Mouse (Mus musculus) cerebellum, adult 2 months (tissue): Measurements from ENCODE around the gene Abi3. TPM values are rescaled to one million over a fixed set of nuclear protein-coding genes. Genes with fewer than 3 reads are reported as not detected.
A peak's percentile ranks its signal among the peaks of the same experiment; 100 is the strongest.

Experiments
- DNase-seq, 2 experiments: peaks; one replicate each; pipeline ENCODE4 v3.0.0; 2021
- H3K27ac ChIP-seq: fragments of 200-500 bp; 2 replicates; pipeline ENCODE4 v1.5.1; 2012; ENCODE audit warnings: low read length, control low read depth, inconsistent platforms; ENCODE audit not compliant: insufficient read depth
- H3K27me3 ChIP-seq: fragments of 200-500 bp; 2 replicates; pipeline ENCODE4 v1.6.1; 2012; ENCODE audit warnings: inconsistent platforms, mild to moderate bottlenecking, low read length, moderate library complexity; ENCODE audit not compliant: control insufficient read depth, insufficient read depth
- H3K4me1 ChIP-seq: fragments of 200-500 bp; 2 replicates; pipeline ENCODE4 v1.6.1; 2011; ENCODE audit warnings: low read length; ENCODE audit not compliant: control insufficient read depth, insufficient read depth
- H3K4me3 ChIP-seq: fragments of 200-500 bp; replicated peaks from 2 replicates; pipeline ENCODE3; 2011; ENCODE audit warnings: mild to moderate bottlenecking, low read depth, low read length, control low read depth; ENCODE audit not compliant: insufficient read depth
- CTCF ChIP-seq: fragments of 200-500 bp; IDR thresholded peaks from 2 replicates; pipeline ENCODE4 v1.5.1; 2011; ENCODE audit warnings: low read depth, mild to moderate bottlenecking, control low read depth, low read length, moderate library complexity, borderline replicate concordance; ENCODE audit not compliant: insufficient read depth
- POLR2A ChIP-seq: fragments of 200-500 bp; IDR thresholded peaks from 2 replicates; pipeline ENCODE4 v1.6.1; 2011; ENCODE audit warnings: low read length, control low read depth, borderline replicate concordance; ENCODE audit not compliant: insufficient read depth
- WGBS: fragments of 180-500 bp; shearing (Covaris S2); methylation state at CpG from one replicate; pipeline ENCODE4 v1.1.7; 2018; 5-methylcytosine and 5-hydroxymethylcytosine counted together
- polyA plus RNA-seq: library from polyadenylated mRNA; depleted of rRNA; stranded (reverse); fragments of >200 nt; gene quantifications from 2 replicates; pipeline ENCODE4 v1.2.3, GENCODE M21; 2012

Gene Abi3
- polyA plus RNA-seq, 1 experiment, result 3.2 TPM

- DNase-seq, result no peak
- no peak overlapping the region for H3K27ac ChIP-seq
- 65% methylated on average over 6 of the region's 6 CpGs for WGBS
- no peak overlapping the region for H3K4me3 ChIP-seq
- H3K27me3 ChIP-seq, result no peaks in the 10 kb centered on the region
- H3K4me1 ChIP-seq, result no peaks in the 10 kb centered on the region
- TF ChIP-seq POLR2A (no peak), CTCF (no peak)
These were observed 1.2 kb upstream of the Abi3 start for GRCm38 (mm10) chr11:95843421-95843950.

- DNase-seq, result no peak
- TF ChIP-seq CTCF, result no peak
- TF ChIP-seq POLR2A, result no peak
- 77% methylated on average over 5 of the region's 5 CpGs for WGBS
- no peaks in the 10 kb centered on the region for H3K4me1 ChIP-seq
- H3K27me3 ChIP-seq, result no peaks in the 10 kb centered on the region
- H3K27ac ChIP-seq, result no peak overlapping the region
- H3K4me3 ChIP-seq, result no peak overlapping the region
These were observed 677 bp upstream of the Abi3 start for GRCm38 (mm10) chr11:95842953-95843352.

DNA sequence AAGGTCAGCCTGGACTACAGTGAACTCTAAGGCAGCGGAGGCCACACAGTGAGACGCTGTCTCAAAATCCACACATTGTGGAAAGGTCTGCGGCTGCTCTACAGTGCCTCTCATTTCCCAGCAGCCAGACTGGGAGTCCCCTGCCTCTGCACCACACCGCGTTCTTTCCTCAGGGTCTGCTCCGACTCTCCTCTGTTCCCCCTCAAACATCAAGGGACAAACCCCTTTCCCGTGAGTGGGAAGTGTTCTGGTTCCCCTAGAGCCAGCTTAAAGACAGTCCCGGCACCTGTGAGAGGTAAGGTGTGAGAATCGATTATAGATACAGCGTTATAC, 812 bp downstream of the Abi3 start:
- DNase-seq, result no peak
- no peak overlapping the region for H3K4me3 ChIP-seq
- 71% methylated on average over 10 of the region's 10 CpGs for WGBS
- no peak overlapping the region for H3K27ac ChIP-seq
- TF ChIP-seq POLR2A (no peak), CTCF (no peak)
- peaks cover 11% of the 10 kb centered on the region for H3K4me1 ChIP-seq
- H3K27me3 ChIP-seq, result no peaks in the 10 kb centered on the region

- no peak for TF ChIP-seq POLR2A
- TF ChIP-seq CTCF, result no peak
- Histone ChIP-seq H3K4me3 (no peak overlapping the region), H3K27me3 (no peaks in the 10 kb centered on the region), H3K27ac (no peak overlapping the region), H3K4me1 (peaks cover 16% of the 10 kb centered on the region)
- no peak for DNase-seq
- 80% methylated on average over 5 of the region's 5 CpGs for WGBS
These were observed 1.4 kb downstream of the Abi3 start for GRCm38 (mm10) chr11:95840694-95841497.

DNA sequence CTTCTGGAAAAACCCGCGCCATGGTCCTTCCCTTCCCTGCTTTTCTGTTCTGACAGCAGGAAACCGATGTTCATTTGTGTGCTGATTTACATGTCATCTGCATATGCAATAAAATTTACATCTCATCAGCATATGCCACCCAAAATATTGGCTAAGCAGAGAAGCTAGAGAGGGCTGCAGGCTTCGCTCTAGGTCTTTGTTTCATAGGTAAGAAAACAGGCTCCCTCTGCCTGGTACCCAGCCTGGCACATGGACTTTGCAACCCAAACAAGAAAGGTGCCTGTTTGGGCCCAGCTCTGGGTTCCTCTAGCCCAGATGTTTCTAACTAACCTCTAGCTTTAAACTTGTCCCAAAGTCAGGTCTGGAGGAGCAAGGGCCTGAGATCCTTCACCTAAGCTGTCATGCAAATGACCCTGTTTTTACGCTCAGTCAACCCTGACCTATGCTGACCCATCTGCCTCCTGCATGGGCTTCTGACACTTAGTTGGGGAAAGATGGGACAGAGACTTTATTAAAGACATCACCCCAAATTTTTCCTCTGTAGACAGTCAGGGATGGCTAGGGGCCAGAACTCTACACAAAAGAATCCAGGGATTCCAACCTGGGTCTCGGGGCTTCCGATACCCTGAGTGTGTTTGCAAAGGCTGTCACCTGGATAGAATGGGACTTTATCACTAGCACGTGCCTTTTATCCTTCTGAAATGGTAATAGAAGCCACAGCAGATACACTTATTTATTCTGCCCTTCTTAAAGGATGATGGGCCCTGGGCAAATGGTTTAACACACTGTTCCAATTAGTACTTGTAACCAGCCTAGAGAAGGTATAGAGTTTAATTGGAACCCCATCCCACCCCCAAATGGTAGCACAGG, 3.0 kb downstream of the Abi3 start:
- Histone ChIP-seq H3K27me3 (no peaks in the 10 kb centered on the region), H3K27ac (no peak overlapping the region), H3K4me3 (no peak overlapping the region), H3K4me1 (peaks cover 23% of the 10 kb centered on the region)
- TF ChIP-seq POLR2A, result no peak
- no peak for TF ChIP-seq CTCF
- no peak for DNase-seq
- whole genome bisulfite sequencing, result 87% methylated on average over 8 of the region's 8 CpGs

DNA sequence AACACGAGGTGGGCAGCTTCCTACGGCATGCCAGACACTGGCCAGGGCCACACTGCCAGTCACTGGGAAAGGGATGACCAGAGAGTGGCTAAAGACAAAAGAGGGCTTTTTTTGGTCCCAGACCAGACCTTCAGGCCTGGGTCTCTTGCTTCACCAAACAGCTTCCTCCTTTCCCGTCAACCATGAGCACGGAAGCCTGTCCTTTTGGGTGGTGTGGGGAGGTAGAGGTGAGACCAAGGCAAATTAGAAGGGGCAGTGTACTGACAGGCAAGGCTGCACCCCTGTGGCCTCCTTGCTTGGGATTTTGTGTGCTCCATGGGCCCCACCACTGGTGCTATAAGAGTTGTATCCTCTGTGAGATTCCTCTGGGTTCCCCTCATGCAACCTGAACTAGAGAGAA, 3.7 kb downstream of the Abi3 start:
- H3K27ac ChIP-seq, result no peak overlapping the region
- DNase-seq, result no peak
- no peaks in the 10 kb centered on the region for H3K27me3 ChIP-seq
- peaks cover 29% of the 10 kb centered on the region for H3K4me1 ChIP-seq
- H3K4me3 ChIP-seq, result no peak overlapping the region
- TF ChIP-seq POLR2A (no peak), CTCF (no peak)
- WGBS, result 59% methylated on average over 4 of the region's 4 CpGs

- DNase-seq, result peak; percentile 53 to 58
- no peak within 1 kb of the TSS for H3K27ac ChIP-seq
- no peaks in the 10 kb centered on the region for H3K27me3 ChIP-seq
- WGBS, result 25% methylated on average over 10 of the region's 10 CpGs
- no peak within 1 kb of the TSS for H3K4me3 ChIP-seq
- TF ChIP-seq POLR2A (no peak), CTCF (no peak)
- H3K4me1 ChIP-seq, result peaks cover 36% of the 10 kb centered on the region
These were observed 5.2 kb downstream of the Abi3 start, which contains the start of gene Gngt2 for GRCm38 (mm10) chr11:95837059-95837458. TSS of gene Gngt2 (plus strand) at chr11:95837216.

DNA sequence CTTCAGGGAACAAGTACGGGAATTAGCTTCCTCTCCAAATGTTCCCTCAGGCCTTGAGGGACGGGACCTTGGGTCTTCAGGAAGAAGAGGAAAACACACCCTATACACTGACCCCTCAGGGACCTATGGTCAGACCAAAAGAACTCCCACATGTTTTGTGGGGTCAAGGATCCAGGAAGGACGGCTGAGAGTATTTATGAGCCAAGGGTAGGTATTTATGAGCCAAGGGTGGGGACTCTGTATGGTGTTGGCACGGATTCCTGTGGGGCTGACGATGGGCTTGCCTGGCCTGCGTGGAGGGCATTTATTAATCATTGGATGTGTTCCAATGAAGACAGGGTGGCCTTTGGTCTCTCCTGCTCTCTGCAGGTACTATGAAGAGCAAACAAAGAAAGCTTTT, 5.8 kb downstream of the Abi3 start:
- Histone ChIP-seq H3K4me1 (peaks cover 36% of the 10 kb centered on the region), H3K4me3 (no peak overlapping the region), H3K27ac (no peak overlapping the region), H3K27me3 (no peaks in the 10 kb centered on the region)
- TF ChIP-seq POLR2A (no peak), CTCF (no peak)
- 34% methylated on average over 6 of the region's 6 CpGs for WGBS
- DNase-seq, result no peak
